Mouse (Mus musculus) left cerebral cortex, postnatal 10 days (tissue): ENCODE results near the gene Cant1. TPM values are rescaled to one million over a fixed set of nuclear protein-coding genes. Genes with fewer than 3 reads are reported as not detected.
"Not testable (repeated sequence)": the region's sequence is repeated elsewhere in the genome, so short reads cannot be mapped to it uniquely, and the experiment has no call there.

Experiments used
- DNase-seq, 2 experiments: peaks; one replicate each; pipeline ENCODE4 v3.0.0; 2021 to 2022; ENCODE audit warnings: low spot score in 2 of 2, mixed read lengths in 1 of 2; ENCODE audit errors: extremely low spot score in 1 of 2
- intact Hi-C: fragments of 180-260 bp; cut with DNase I; formaldehyde crosslinking; loops from one replicate; pipeline ENCODE4 v1.15.1; 2025
- total RNA-seq, 2 experiments: library from RNA; stranded (reverse); gene quantifications; 2 replicates each; pipeline ENCODE4 v1.2.3; 2021

The Cant1 gene
- total RNA-seq, 2 experiments from 2014 or later, result 37.5 to 37.6 TPM

DNA sequence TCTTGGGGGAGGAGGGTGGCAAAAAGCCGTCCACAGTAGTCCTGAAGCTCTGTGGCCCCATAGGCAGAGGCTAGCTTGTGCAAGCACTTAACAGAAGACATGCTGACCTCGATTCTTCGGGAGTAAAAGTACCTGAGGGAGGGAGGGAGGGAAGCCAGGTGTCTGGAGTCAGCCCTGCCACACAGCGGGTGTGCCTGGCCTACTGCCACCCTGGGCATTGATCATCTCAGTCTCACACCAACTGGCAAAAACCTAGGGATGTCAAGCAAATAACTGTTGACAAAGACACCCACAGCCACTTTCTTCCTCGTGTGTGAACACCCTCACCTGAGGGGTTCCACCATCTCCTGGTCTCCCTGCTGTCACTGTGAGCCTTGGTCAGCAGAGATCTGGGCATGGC, 24.9 kb downstream of the Cant1 start:
- DNase-seq, result peak in 1 of 2 experiments; percentile 19
- intact Hi-C loops, result loop anchor here (5.0 kb wide), 1 partner anchor 92 kb away; no protein-coding TSS in a partner anchor

DNA sequence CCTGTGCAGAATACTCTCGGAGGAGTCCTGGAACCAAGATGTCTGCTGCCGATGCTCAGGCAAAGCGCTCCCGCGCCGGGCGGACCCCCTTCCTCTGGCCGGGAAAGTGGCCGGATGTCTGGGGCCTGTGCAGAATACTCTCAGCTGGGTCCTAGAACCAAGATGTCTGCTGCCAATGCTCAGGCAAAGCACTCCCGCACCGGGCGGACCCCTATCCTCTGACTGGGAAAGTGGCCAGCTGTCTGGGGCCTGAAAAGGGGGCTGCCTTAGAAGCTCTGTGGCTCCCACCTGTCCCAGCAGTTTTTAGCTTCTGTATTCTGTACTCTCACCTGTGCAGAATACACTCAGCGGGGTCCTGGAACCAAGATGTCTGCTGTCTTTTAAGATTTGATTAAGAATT, 31.1 kb downstream of the Cant1 start:
- intact Hi-C loops, result not testable (repeated sequence)
- DNase-seq, result peak in 1 of 2 experiments; percentile 11

DNA sequence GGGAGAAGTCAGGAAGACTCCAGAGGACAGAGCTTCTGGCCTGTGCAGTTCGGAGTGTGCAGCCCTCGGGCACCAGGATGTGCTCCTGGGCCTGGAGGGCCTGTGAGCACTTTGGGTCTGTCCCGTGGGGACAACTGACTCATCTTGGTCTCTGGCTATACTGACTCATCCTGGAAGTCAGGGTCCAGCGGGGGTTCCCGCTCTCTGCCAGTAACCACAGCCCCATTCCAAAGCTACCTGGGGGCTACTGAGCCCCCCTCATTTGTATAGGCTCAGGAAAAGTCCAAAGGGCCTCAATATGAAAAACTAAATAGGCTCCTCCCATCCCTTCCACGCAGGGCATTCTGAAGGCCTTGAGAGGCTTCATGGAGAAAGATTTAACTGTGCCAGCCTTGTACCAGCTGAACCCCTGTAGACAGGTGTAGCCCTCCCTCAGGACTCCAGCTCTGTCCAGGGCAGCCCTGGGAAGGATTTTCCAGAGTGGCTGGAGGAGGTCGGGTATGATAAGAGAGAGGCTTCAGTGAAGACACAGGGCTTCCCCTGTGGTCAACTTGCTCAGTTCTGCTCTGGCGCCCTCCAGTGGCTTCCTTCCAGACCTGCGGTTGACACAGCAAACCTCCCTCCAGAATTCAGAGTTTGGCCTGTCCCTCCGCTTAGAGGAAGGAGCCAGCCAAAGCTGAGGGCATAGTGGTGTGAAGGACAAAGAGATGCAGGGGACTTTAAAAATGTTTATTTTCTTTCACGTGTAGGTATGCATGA, 39.5 kb downstream of the Cant1 start:
- intact Hi-C loops, result loop anchor here (2.0 kb wide), 1 partner anchor 61 kb away; no protein-coding TSS in a partner anchor
- peak; percentile 72 to 90 for DNase-seq

DNA sequence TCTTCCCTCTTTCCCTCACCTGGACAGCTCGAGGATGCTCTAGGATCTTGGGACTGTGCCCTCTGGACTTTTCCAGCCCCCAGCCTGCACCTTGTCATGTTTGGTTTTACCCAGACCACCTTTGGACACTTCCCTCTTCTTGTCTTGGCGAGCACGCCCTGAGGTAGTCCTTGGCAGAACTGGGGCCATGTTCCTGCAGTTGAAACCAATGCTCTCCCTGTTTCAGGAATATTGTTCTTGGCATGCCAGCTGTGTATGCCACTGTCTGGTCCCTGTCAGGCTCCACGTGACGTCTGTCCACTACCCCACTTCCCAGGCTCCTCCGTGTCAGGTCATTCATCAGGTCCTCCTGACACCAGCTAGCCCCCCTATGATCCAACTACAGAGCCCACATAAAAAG, 40.2 kb downstream of the Cant1 start:
- intact Hi-C loops, result loop anchor here (2.0 kb wide), 1 partner anchor 60 kb away; no protein-coding TSS in a partner anchor
- DNase-seq, result no peak

DNA sequence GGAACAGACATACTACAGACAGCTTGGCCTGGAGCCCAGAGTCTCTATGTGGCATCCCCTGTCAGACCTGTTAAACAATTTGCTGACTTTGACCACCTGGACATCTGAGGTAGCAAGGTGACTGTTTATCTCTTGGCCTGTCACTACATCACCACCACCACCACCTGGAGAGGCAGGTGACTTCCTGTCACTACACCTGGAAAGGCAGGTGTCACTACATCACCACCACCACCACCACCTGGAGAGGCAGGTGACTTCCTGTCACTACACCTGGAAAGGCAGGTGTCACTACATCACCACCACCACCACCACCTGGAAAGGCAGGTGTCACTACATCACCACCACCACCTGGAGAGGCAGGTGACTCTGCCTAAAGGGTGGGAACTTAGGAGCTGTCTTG, 42.6 kb downstream of the Cant1 start:
- peak in 1 of 2 experiments; percentile 25 for DNase-seq
- intact Hi-C loops, result not testable (repeated sequence)

DNA sequence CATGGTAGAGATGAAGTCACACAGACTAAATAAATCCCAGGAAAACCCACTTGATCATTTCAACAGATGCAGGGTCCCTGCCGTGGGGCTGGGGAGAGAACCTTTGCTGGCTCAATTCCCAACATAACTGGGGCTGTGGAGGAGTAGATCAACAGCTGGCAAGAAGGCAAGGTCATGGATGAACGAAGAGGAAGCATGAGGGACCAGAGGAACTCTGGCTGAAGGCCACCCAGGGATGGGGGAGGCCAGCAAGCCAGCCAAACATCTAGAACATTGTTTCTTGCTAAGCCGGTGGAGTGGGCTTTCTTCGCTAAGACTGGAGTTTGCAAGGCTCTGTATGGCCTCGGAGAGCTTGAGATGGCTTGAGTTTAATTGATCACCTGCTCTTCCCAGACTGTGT, 43.0 kb downstream of the Cant1 start:
- intact Hi-C loops, result no loop called here

DNA sequence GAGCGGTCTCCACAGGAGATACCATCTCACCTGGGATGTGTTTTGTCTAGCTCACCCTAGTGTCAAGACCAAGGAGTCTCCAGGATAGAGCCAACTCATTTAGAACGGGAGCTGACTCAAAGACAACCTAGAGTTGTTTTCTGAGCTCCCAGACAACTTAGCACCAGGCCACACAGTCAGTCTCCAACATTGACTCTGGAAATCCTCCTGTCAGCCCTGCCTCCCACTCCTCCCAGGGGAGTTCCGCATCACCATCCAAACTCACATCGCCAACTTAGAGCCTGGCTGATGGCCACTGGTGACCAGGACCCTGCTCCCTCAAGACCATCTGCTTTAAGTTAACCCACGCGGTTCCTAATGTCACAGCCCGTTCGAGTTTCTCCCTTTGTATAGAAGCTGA, 43.4 kb downstream of the Cant1 start:
- DNase-seq, result peak in 1 of 2 experiments; percentile 8
- intact Hi-C loops, result no loop called here

More for the DNA sequence above, 43.0 kb downstream of the Cant1 start:
- DNase-seq, result peak in 1 of 2 experiments; percentile 24

DNA sequence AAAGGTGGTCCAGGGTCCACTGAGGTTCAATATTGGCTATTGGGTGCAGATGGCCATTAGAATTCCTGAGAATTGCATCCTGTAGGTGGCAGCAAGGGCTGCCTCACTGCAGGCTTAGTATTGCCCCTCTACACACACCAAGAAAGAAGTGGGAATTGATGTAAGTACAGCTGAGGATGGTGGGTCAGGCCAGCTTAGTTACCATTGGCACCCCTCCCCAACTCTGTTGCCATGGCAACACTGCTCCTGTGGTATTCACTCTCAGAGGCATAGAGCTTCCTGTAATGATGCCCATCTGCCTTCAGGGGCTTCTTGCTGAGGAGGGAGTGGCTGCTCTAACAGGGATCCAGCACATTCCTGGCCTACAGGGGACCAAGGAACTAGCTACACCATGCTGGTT, 43.9 kb downstream of the Cant1 start:
- intact Hi-C loops, result no loop called here
- DNase-seq, result peak; percentile 45 to 53

DNA sequence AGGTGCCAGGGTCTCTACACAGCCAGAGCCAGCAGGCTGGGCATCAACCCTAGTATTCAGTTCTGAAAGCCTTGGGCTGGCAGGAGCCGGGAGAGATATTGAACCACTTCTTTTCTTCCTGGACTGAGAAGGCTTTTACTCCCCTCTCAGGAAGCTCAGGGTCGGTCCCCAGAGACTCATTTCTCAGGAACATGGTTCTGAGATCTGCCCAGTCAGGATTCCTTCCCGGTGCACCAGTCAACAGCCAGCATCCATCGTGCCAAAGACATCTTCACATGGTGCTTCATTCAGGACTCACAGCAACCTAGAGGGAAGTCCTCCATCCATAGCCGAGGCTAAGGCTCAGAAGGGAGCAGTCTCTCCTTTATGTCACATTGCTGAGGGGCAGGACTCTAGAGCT, 44.4 kb downstream of the Cant1 start:
- intact Hi-C loops, result no loop called here

DNA sequence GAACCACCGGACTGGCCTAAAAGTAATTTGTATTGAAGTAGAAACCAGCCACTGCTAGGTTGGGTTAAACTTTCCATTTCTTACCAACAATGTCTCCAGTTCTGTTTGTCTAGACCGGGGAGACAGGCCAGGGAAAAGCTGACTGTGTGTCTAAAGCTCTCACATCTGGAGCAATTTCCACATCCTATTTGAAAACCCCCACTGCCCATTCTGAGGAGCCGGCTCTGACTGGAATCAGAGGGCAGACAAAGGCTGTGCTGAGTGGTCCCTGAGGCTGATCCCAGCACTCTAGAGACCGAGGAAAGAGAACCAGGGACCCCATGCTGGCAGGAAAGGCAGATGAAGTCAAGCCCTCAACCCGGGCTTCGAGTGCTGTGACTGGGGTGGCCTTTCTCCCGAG, 46.2 kb downstream of the Cant1 start:
- DNase-seq, result peak in 1 of 2 experiments; percentile 9
- intact Hi-C loops, result no loop called here

More for the DNA sequence above, 44.4 kb downstream of the Cant1 start:
- peak in 1 of 2 experiments; percentile 11 for DNase-seq

DNA sequence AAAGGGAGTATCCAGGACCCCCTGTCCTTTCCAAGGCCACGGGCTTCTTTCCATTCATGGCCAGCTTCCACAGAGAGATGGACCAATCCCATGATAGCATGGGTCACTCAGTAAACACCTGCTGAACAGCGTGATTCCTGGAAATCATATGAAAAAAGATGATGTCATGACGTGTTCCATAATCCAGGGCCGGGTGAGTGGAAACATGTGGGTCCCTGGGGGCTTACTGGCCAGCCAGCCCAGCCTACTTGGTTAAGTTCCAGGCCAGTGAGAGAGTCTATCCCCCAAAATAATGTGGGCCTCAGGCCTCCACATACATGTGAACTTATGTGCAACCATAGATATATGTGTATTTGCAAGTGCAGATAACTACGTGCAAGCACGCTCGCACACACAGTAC, 47.0 kb downstream of the Cant1 start:
- peak in 1 of 2 experiments; percentile 18 for DNase-seq
- intact Hi-C loops, result no loop called here

DNA sequence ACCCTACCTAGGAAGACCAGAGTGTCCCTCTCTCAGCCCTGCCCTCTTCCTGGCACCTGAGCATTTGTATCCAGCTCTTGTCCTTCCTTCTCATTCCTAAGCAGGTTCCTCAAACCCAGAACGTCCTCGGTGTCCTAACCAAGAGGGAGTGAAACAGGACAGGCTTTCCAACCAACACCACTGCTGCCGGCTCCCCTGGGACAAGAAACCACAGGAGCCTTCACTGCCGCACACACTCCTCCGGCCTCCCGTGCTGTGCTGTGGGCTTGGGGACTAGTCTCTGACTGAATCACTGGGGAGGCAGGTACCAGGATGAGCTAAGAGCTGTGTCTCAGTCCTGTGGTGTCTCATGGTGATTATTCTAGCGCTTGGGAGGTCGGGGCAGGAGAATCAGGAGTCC, 49.2 kb downstream of the Cant1 start:
- peak in 1 of 2 experiments; percentile 16 for DNase-seq
- intact Hi-C loops, result no loop called here

DNA sequence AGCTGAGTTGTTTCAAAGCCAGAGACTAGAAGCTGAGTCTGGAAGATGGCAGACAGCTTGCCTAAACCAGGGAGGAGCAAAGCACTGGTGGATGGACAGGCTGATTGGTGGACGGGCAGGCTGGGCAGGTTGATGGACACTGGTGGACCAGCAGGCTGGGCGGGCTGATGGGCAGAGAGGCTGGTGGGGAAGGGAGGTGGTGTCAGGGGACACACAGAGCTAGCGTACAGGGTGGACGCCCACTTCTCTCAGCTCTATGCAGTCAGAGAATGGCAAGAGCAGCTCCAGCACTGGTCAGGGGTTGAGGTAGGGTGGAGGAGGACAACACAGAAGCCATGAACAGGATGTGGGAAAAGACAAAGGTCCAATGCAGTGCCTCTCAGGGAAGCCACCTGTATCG, 49.6 kb downstream of the Cant1 start:
- peak in 1 of 2 experiments; percentile 21 for DNase-seq
- intact Hi-C loops, result no loop called here

DNA sequence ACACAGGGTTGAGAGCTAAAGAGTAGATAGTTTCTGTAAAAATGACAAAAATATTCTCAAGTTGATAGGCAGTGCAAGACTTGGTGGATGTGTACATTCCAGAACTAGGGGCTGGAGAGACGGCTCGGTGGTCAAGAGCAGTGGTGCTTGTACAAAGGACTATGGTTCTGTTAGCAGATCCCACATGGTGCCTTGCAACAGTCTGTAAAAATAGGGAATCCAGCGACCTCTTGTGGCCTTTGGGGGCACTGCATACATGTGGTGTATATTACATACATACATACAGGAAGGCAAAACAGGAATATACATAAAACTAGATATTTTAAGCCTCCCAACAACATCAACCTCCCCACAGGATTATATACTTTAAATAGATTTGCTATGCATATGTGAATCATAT, 50.6 kb downstream of the Cant1 start:
- DNase-seq, result peak in 1 of 2 experiments; percentile 26
- intact Hi-C loops, result no loop called here

DNA sequence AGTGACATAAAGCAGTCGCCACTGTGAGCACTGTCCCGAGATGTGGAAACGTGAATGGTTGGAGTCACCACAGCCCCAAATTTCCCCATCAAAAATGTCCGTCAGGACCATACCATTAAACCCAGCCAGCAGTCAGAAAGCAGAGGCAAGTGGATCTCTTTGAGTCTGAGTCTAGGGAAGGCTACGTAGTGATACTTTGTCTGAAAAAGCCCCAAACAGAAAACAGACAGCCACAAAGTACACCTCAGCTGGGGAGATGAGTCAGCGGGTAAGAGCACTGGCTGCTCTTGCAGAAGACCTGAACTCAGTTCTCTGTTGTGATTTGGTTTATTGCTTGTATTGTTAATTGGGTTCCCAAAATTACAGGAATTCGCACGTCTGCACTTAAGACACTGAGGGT, 52.3 kb downstream of the Cant1 start:
- DNase-seq, result no peak
- intact Hi-C loops, result no loop called here

DNA sequence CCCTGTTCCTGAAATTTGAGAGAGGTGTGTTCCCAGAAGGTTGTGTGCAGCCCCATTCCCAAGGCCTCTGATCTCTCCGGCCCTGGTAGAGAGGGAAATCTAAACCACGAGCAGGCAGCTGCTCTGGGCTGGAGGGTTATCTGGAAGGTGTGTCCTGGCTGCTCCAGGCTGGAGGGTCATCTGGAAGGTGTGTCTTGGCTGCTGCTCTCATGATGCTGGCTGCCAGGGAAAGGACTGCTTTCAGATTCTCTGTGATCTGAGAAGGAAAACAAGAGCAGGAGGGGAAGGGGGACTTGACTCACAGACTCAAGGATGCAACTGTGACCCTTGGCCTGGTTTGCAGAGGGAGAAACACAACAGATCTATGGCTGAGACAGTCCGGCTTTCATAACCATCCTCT, 52.8 kb downstream of the Cant1 start:
- DNase-seq, result peak in 1 of 2 experiments; percentile 15
- intact Hi-C loops, result no loop called here

DNA sequence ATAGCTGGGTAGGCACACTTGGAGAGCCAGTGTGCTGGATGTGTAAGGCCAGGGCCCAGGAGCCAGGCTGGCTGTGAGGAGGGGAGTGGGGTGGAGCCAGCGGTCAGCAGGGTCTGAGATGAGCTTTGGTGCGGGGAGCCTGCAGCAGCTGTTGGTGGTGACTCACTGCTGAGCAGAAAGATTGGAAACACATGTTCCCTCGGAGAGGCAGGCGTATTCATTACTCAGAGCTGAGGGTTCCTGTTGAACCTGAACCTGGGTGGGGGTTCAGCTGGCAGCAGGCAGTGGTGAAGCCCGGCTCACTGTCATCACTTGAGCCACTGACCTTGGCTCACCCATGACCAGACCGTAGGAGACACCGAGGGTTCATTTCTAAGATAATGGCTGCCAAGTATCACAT, 53.7 kb downstream of the Cant1 start:
- DNase-seq, result peak in 1 of 2 experiments; percentile 31
- intact Hi-C loops, result no loop called here

DNA sequence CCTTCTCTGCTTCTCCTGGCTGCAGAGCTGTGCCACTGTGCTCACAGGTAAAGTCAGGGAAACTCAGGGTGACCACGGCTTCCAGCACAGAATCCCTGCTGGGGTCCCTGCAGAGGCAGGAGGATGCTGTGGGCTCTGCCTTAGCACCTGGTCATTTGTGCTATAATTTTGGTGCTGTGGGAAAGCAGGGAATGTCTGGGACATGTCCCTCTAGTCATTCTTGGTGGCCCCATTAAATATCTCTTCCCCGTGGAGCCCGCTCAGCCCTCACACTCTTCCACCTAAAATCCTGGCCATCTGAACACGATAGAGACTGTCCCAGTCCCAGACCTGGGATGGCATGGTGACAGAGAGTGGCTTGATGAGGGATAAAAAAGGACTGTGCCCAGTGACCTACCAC, 54.9 kb downstream of the Cant1 start:
- intact Hi-C loops, result no loop called here
- DNase-seq, result peak in 1 of 2 experiments; percentile 11

DNA sequence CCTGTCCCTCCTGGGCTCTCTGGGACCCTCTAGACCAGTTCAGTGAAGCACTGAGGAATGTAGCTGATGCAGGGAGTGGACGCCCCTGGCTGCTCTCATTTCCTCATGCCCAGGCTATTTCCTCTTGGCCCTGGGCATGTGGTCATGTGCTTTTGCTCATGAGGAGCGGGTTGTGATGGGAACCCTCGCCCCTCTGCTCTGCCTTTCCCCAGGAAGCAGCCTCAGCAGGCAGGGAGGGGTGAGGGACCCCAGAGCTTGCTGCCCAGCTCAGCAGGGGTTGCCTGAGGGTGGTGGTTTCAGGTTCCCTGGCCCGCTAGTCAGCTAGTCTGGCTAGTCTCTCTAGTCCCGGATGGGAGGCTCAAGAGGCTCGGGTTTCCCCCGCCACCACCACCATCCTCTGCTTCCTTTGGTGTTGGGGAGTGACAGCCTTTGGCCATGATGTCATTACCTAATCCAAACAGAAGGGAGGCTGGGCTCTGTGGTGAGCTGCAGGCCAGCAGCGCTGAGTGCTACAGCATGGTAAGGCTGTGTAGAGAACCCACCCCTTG, 55.8 kb downstream of the Cant1 start:
- intact Hi-C loops, result no loop called here
- DNase-seq, result peak in 1 of 2 experiments; percentile 66

DNA sequence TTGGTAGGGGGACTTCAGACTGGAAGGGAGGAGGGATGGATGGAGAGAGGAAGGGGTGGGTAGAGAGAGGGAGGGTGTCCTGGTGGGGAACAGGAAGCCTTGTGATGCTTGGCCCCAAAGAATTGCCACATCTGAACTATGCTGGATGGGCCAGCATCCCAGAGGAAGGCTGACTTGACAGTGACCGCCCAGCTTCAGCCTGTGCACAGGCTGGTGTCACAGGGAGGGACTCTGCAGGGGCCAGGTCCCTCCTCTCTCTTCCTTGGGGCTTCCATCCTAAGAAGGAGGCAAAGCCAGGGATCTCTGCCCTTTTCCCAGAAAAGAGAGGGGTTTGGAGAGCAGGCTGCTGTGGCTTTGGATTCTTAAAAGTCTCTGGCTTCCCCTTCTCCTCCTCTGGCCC, 56.4 kb downstream of the Cant1 start:
- intact Hi-C loops, result no loop called here
- peak in 1 of 2 experiments; percentile 19 for DNase-seq
